Mouse (Mus musculus): Measurements from ENCODE around the gene Mpv17l2. TPM values are rescaled to one million over a fixed set of nuclear protein-coding genes. Genes with fewer than 3 reads are reported as not detected.

The Mpv17l2 gene
- polyA plus RNA-seq, 1 experiment from 2014 or later: 80.6 TPM

- H3K4me2 ChIP-seq (replicated peaks; ENCODE audit: low read depth): no peak overlapping the region
- ATAC-seq: no peak
- H3K27ac ChIP-seq (ENCODE audit: low read depth, low read length): no peak overlapping the region
- H3K4me3 ChIP-seq (ENCODE audit: low read depth, low read length): no peak overlapping the region
- no peak overlapping the region for H3K9ac ChIP-seq (ENCODE audit: low read depth, low read length)
- peaks cover 5% of the 10 kb centered on the region for H3K4me1 ChIP-seq (replicated peaks; ENCODE audit: control insufficient read depth, insufficient read depth, low read length)
- H3K27me3 ChIP-seq (replicated peaks; ENCODE audit: control insufficient read depth, insufficient read depth, low read length): no peaks in the 10 kb centered on the region
- peaks cover 25% of the 10 kb centered on the region for H3K36me3 ChIP-seq (ENCODE audit: control insufficient read depth, insufficient read depth)
- H3K9me3 ChIP-seq (ENCODE audit: control insufficient read depth): no peaks in the 10 kb centered on the region
- TF ChIP-seq CTCF (IDR thresholded peaks at IDR 0.05; ENCODE audit: low read depth): no peak
- WGBS: 94% methylated on average over 6 of the region's 6 CpGs
Observed at GRCm38 (mm10) chr8:70756476-70757040, 4.2 kb downstream of the Mpv17l2 start.

GRCm38 (mm10) chr8:70755661-70756475, 4.9 kb downstream of the Mpv17l2 start:
- Histone ChIP-seq H3K4me3 (ENCODE audit: low read depth, low read length) (no peak overlapping the region), H3K9ac (ENCODE audit: low read depth, low read length) (no peak overlapping the region), H3K36me3 (ENCODE audit: control insufficient read depth, insufficient read depth) (peaks cover 25% of the 10 kb centered on the region), H3K4me1 (replicated peaks; ENCODE audit: control insufficient read depth, insufficient read depth, low read length) (peaks cover 5% of the 10 kb centered on the region), H3K9me3 (ENCODE audit: control insufficient read depth) (no peaks in the 10 kb centered on the region), H3K27me3 (replicated peaks; ENCODE audit: control insufficient read depth, insufficient read depth, low read length) (no peaks in the 10 kb centered on the region), H3K4me2 (replicated peaks; ENCODE audit: low read depth) (peak overlapping the region; percentile 97), H3K27ac (ENCODE audit: low read depth, low read length) (no peak overlapping the region)
- no peak for ATAC-seq
- 80% methylated on average over 24 of the region's 24 CpGs for WGBS
- TF ChIP-seq CTCF (IDR thresholded peaks at IDR 0.05; ENCODE audit: low read depth): no peak

DNA sequence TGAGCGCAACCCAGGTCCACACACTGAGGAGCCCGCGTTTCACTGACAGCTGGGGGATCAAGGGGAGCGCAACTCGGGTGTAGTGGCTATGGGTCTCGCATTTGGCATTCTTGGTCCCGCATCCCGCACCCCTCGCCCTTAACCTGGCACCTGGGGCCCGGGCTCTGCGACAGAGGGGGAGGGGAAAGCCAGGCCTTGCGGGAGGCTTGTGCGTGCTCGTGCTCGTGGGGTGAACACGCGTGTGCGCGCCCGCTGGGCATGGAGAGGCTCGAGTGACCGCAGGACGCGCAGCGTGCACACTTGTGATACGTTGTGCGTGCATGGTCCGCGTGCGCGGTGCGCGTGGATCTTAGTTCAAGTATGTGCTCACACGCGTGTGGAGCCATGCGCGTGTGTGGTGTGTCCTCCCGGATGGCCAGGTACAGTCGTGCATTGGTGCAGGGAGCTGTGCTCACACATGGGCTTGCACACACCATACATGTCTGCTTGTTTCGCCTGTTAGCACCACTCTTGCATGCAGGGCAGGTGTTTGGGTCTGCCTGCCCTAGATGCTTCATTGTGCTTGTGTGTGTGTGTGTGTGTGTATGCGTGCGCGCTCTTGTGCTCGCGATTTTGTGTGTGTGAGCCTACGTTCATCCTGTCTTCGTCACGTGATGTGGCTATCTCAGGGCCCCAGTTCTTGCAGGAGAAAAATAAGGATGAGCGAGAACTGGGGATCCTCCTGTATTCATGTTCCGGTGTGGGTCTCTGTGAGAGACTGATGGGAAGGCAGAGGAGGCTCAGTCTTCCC, 5.7 kb downstream of the Mpv17l2 start:
- H3K27me3 ChIP-seq (replicated peaks; ENCODE audit: control insufficient read depth, insufficient read depth, low read length): no peaks in the 10 kb centered on the region
- H3K27ac ChIP-seq (ENCODE audit: low read depth, low read length): peak overlapping the region; percentile 35; the same call in 1 of the 2 replicates
- H3K9ac ChIP-seq (ENCODE audit: low read depth, low read length): peak overlapping the region; percentile 63
- 0 out of 2 replicates have a peak, but pooled peaks have one; percentile 1 for TF ChIP-seq CTCF (IDR thresholded peaks at IDR 0.05; ENCODE audit: low read depth)
- peaks cover 25% of the 10 kb centered on the region for H3K36me3 ChIP-seq (ENCODE audit: control insufficient read depth, insufficient read depth)
- WGBS: 10% methylated on average over 47 of the region's 50 CpGs
- no peaks in the 10 kb centered on the region for H3K9me3 ChIP-seq (ENCODE audit: control insufficient read depth)
- ATAC-seq: peak; percentile 41
- peak overlapping the region; percentile 80 for H3K4me3 ChIP-seq (ENCODE audit: low read depth, low read length)
- H3K4me1 ChIP-seq (replicated peaks; ENCODE audit: control insufficient read depth, insufficient read depth, low read length): peaks cover 5% of the 10 kb centered on the region
- peak overlapping the region; percentile 97 for H3K4me2 ChIP-seq (replicated peaks; ENCODE audit: low read depth)

DNA sequence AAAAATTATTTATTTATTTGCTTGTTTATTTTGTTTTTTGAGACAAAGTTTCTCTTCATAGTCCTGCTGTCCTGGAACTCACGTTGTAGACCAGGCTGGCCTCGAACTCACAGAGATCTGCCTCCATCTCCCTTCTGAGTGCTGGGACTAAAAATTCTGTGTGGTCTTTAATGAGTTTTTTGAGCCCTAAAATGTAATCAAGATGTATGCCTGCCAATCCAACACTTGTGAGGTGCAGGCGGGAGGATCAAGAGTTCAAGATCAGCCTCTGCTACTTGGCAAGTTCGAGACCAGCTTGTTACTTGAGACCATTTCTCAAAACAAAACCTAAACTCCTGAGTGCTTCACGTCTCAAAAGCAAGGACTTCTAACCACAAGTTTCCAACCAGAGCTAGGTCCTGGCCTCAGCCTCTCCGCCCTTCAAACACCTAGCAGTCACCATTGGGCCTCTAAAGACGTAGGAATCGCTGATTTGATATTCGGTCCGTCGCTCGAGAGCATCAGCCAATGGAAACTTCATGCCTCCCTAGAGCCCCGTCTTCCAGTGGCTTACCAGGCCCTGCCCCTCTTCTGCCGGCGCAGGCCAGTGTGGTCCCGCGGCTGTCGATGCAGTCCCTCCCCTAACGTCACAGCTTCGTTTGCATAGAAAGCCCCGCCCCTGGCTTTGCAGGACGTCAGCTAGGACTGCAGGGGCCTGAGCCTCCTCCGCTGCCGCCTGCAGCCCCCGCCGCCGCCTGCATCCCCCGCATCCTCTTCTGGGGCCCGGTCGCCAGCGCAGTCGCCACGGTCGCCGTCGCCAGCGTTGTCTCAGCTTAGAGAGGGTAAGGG, 6.5 kb downstream of the Mpv17l2 start, which contains the start of gene Rab3a:
Rab3a (plus strand) TSS at position 637 of the 828 bp plus-strand sequence.
- H3K9ac ChIP-seq (ENCODE audit: low read depth, low read length): peak within 1 kb of the TSS; percentile 63
- H3K4me2 ChIP-seq (replicated peaks; ENCODE audit: low read depth): peak within 1 kb of the TSS; percentile 97
- no peaks in the 10 kb centered on the region for H3K9me3 ChIP-seq (ENCODE audit: control insufficient read depth)
- WGBS: 7% methylated on average over 37 of the region's 37 CpGs
- H3K36me3 ChIP-seq (ENCODE audit: control insufficient read depth, insufficient read depth): peaks cover 25% of the 10 kb centered on the region
- ATAC-seq: peak; percentile 96
- peaks cover 5% of the 10 kb centered on the region for H3K4me1 ChIP-seq (replicated peaks; ENCODE audit: control insufficient read depth, insufficient read depth, low read length)
- peak within 1 kb of the TSS; percentile 78 for H3K27ac ChIP-seq (ENCODE audit: low read depth, low read length)
- H3K27me3 ChIP-seq (replicated peaks; ENCODE audit: control insufficient read depth, insufficient read depth, low read length): no peaks in the 10 kb centered on the region
- peak within 1 kb of the TSS; percentile 80 for H3K4me3 ChIP-seq (ENCODE audit: low read depth, low read length)
- no peak for TF ChIP-seq CTCF (IDR thresholded peaks at IDR 0.05; ENCODE audit: low read depth)

DNA sequence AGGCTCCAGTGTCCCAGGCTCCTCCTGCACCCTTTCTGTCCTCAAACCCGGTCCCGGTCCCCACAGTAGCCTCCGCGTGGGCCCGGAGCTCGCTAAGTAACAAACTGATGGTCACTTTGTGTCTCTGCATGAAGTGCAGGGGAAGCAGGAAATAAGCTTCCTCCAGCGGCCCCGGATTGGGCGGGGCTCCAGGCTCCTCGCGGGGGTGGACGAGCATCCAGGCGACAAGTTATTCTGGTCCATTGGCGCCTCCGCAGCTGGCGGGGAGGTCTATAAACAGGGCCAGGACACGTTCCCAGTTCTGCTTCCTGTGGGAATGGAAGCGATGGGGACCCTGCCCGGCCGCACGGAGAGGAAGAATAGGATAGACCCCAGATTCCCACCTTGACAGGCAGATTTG, 7.6 kb downstream of the Mpv17l2 start:
- peaks cover 5% of the 10 kb centered on the region for H3K4me1 ChIP-seq (replicated peaks; ENCODE audit: control insufficient read depth, insufficient read depth, low read length)
- peak overlapping the region; percentile 40; the same call in 1 of the 2 replicates for H3K9ac ChIP-seq (ENCODE audit: low read depth, low read length)
- H3K27ac ChIP-seq (ENCODE audit: low read depth, low read length): peak overlapping the region; percentile 78
- ATAC-seq: no peak
- peak overlapping the region; percentile 54 for H3K4me2 ChIP-seq (replicated peaks; ENCODE audit: low read depth)
- H3K36me3 ChIP-seq (ENCODE audit: control insufficient read depth, insufficient read depth): peaks cover 24% of the 10 kb centered on the region
- no peaks in the 10 kb centered on the region for H3K27me3 ChIP-seq (replicated peaks; ENCODE audit: control insufficient read depth, insufficient read depth, low read length)
- WGBS: 16% methylated on average over 21 of the region's 21 CpGs
- no peak for TF ChIP-seq CTCF (IDR thresholded peaks at IDR 0.05; ENCODE audit: low read depth)
- no peak overlapping the region for H3K4me3 ChIP-seq (ENCODE audit: low read depth, low read length)
- no peaks in the 10 kb centered on the region for H3K9me3 ChIP-seq (ENCODE audit: control insufficient read depth)
